Mouse (Mus musculus) heart, postnatal 14 days (tissue): ENCODE data around the gene Sec14l1. TPM values are rescaled to one million over a fixed set of nuclear protein-coding genes. Genes with fewer than 3 reads are reported as not detected.

Source experiments
- DNase-seq, 2 experiments: peaks; one replicate each; pipeline ENCODE4 v3.0.0; 2021 to 2022
- intact Hi-C: fragments of 180-260 bp; cut with DNase I; formaldehyde crosslinking; loops from one replicate; pipeline ENCODE4 v1.15.1; 2025
- total RNA-seq, 2 experiments: library from RNA; stranded (reverse); gene quantifications; 2 replicates each; pipeline ENCODE4 v1.2.3; 2021

Gene Sec14l1
- total RNA-seq, 2 experiments from 2014 or later: 89.1 to 92.0 TPM

DNA sequence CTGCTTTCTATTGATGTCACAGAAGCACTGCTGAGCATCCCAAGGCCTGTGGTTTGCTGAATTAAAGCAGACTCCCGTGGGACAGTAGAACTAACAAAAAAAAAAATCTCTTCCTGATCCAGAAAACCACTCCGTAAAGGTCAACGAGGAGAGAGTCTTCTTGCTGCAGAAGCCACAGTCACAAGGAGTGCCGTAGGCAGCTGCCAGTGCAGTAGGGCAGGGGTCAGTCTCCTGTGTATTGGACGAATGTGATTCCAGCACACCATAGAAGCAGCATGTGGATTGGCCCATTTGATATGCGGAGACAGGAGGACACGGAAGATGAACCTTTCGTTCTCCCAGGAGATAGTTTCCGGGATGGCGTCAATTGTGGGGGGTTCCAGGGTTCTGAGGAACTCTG lies 28.8 kb upstream of the Sec14l1 start:
- intact Hi-C loops: no loop called here
- no peak for DNase-seq

DNA sequence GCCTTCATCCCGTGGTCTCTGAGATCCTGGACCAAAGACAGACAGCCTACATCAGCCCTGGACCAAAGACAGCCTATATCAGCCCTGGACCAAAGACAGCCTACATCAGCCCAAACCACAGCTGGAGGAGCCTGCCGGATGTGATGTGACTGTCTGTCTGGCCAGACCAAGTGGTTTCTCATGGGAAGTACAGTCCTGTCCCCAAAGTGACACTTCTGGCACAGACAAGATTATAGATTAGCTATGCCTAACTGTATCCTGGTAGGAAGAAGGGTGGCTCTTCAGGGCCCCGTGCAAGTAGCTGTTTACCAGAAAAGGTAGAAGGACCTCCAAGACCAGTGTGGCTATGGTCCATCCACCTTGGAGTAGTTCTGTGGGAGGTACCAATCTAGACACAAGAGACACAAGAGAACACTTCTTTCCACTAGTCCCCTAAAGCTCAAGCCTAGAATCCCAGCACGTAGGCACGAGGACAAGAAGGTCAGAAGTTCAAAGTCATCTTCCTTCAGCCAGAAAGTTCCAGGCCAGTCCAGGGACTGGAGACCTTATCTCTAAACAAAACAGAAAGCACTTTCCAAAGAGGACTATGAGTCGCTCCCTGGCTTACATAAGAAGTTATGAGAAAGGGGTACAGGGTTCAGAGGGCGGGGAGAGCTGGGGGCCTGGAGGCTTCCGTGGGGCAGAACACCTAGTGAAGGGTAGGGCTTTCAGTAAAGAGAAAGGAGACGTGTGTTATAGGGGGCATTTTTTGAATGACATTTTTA lies 27.8 kb upstream of the Sec14l1 start:
- DNase-seq: peak in 1 of 2 experiments; percentile 57
- intact Hi-C loops: no loop called here

DNA sequence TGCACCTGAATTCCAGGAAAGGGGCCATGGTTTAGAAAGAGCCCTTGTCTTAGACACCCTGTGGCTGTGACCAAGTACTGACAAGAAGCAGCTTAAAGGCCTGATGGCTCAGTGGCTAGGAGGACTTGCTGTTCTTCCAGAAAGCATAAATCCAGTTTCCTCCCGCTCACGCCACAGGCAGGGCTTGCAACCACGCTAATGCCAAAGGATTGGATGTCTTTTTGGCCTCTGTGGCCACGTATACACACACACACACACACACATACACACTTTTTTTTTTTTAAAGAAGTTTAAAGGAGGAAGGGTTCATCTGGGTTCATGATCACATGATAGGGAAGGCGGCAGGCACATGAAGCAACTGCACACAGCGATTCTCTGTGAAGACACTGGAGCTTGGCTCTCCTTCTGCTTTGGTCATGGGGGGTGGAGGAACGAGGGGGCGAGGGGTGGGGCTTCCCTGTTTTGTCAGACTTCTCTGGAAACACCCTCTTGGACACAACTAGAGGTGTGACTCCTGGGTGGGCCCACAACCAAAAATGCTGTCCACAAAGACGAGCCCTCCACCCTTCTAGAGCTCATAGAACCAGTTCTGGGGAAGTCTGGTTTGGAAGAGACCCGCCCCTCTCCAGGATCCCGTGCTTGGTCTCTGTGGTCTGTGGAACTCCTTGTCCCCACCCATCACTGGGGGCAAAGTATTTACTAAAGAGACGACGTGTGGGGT lies 26.5 kb upstream of the Sec14l1 start:
- peak in 1 of 2 experiments; percentile 29 for DNase-seq
- intact Hi-C loops: no loop called here

DNA sequence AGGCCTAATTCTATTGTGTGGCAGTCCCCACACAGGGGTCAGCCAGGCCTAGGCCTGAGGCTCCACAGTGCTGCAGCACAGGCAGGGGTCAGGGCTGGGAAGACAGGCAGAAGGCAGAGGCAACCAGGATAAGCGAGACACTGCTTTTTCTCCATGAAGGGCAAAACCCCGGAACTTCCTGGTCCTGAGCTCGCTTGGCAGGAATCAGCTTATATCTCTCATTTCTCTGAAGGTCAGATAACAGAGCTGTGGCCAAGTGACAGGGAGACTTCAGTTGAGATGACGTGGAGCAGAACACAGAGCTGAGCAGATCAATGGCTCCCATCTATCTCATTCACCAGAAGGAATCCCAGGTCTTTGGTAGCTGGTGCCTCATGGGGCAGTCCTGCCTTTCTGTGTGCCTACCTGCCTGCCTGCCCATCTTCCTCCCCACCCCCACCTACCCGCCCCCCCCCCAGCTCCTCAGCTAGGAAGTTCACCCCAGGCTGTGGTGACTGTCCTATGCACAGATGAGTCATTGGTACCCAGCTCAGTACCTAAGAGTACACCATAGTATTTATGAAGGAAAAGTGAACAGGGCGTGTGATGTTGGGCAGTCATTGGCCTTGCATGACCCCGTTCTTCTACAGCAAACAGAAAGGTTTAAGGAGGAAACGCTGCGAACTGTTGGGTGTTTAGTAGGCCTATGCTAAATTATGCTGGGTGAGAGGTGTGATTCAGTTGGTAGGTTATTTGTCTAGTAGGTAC lies 25.1 kb upstream of the Sec14l1 start:
- intact Hi-C loops: no loop called here
- DNase-seq: peak in 1 of 2 experiments; percentile 16

DNA sequence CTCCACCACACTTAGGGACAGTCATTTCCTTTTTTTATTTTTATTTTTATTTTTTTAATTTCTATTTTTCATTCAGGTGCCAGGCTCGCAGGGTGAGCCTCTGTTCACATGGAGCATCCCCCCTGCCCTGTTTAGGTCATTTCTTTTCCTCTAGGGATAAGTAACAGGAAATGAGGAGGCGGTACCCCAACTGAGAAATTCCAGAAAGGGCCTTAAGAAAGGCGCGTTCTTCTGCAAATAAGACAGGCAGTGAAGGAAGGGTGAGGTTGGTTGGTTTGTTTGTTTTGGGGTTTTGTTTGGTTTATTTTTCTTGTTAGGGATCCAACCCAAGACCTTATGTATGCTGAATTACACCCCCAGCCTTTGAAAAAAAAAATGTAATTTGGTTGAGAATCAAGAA lies 23.6 kb upstream of the Sec14l1 start:
- intact Hi-C loops: no loop called here
- no peak for DNase-seq

DNA sequence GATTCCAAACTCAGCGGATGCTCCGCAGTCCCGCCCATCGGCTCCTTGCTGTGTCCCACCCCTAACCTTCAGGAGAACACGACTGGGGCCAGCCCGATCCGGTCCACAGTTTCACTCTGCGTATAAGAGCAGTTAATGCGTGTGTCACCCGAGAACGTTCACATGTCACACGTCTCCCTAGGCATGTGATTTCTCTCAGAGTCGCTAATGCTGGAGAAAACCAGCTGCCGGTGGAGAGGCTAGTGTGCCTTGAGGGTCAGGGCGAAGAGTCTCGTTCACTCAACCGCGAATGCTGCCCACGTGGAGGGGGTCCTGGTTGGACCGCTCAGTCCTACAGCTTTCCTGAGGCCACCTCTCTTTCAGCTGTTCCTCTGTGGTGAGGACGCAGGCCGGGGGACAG lies 23.1 kb upstream of the Sec14l1 start:
- intact Hi-C loops: no loop called here
- DNase-seq: peak; percentile 57 to 59

DNA sequence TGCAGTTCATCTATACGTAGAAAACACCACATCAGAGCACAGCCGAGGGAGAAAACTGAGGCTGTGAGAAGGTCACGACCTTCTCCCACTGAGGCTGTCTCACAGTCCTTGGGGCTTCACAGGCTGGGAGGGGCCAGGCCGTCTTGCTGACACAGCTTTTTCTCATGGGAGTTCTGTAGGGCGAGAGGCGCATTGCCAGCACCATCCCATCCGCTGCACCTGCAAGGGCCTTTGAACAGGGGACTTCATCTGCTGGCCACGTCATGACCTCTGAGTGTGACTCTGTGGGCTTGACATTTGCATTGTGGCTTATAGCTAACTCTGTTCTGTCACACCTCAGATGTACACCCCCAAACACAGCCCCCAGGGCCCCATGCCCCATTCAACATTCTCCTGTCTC lies 22.3 kb upstream of the Sec14l1 start:
- intact Hi-C loops: no loop called here
- peak in 1 of 2 experiments; percentile 39 for DNase-seq

DNA sequence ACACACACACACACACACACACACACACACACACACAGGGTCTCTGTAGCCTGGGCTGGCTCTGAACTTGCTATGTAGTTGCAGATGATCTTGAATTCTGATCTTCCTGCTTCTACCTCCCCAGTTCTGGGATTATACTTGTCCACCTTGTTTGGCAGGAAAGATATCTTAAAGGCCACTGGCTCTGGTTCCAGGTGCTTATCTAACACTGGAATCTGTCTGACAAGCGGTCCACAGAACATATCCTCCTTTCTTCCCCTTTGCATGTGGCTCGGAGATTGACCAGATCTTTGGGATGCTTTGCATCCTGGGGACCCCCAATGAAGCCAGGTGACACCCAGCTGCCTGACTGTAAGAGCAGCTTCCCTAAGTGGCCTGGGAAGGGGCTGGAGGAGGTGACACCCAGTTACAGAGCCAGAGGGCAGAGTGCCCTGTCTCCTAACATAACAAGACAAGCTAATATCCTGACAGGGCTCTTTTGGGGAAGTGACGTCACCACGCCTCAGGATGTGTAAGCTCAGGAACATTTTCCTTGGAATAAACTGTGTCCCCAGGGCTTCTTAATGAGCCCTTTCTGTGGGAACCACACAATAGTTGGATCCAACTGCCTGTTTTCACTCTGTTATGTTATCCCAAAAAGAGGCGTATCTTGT lies 20.9 kb upstream of the Sec14l1 start:
- peak; percentile 73 to 74 for DNase-seq
- intact Hi-C loops: no loop called here

DNA sequence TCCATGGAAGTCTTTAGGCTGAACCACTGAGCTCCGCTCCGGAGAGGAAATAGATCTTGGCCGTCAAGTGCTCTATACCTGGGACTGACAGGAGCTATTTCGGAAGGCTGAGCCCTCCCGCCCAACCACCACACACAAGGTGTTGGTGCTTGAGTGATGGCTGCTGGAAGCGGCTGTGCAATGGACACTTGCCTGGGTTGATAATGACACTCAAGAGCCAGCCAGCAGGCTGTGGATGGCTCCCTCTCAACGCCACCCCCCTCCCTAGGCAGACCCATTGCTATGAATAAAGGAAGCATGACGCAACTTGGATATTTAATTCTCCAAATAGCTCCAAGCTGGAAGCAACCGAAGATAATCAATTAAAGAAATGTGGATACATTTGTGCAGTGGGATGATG lies 20.3 kb upstream of the Sec14l1 start:
- DNase-seq: peak; percentile 62 to 68
- intact Hi-C loops: no loop called here

DNA sequence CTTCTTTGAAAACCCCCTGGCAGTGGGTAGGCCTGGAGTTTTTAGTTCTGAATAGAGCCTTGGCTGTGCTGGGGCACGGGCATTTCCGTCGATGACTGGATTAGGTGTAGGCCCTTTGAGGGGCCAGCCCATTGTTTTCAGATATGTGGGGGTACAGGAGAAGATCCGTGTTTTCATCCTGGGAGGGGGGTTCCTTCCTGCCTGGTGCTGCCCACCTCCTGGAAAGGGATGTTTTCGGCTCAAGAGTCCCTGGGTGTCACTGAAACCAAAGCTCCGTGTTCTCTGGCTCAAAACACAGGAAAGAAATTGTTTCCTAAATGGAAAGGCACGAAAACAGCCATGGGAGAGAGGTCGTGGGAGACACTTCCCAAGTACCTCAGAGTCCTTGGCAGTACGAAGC lies 17.9 kb upstream of the Sec14l1 start:
- DNase-seq: peak in 1 of 2 experiments; percentile 12
- intact Hi-C loops: no loop called here

DNA sequence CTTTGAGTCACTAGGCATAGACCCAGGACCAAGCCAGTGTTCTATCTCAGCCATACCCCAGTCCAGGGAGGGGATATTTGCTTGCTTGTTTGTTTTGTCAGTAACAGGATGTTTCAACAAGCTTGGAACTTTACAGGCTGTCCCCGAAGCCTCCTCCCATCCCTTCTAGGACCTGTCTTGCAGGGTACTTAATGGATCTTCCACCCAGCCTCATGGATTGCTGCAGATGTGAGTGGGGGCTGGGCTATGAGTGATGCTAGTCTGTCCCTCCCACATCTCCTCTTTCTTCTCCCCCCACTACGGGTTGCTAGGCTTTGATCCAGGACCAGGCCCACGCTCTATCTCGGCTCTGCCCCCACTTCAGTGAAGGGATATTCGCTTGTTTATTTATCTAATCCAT lies 16.8 kb upstream of the Sec14l1 start:
- DNase-seq: peak; percentile 39 to 45

DNA sequence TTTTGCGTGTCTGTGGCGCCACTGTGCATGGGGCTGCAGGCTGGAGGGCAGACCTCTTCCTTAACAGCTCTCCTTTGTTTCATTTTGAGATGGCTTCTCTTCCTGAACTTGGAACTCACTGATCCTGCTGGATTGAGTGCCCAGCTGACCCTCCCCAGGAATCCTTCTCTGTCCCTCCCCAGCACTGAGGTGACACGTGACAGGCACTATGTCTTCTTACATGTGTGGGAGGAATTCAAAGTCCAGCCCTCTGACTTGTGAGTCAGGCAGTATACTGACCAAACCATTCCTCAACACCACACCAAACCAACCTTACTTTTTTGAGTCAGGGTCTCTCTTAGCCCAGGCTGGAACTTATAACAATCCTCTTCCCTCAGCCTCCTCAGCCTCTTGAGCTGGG lies 16.2 kb upstream of the Sec14l1 start:
- intact Hi-C loops: no loop called here
- no peak for DNase-seq

More for the DNA sequence above, 16.8 kb upstream of the Sec14l1 start:
- intact Hi-C loops: no loop called here

DNA sequence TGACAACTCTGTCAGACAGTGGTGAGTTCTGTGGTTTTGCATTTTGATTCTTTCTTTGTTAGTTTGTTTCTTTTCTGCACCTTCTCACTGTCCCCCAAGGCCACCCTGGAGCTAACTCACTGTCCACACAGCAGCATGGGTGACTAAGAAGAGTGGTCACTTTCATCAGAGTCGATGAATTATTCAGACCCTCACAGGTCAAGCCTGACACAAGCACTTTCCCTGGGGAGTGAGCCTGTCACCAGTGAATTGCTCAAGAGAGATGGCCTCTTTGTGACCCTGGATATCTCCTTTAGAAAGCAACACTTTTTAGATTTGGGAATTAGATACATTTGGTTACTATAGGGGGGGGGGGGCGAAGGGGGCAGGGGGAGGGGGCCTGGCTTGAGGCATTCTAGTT lies 15.6 kb upstream of the Sec14l1 start:
- no peak for DNase-seq
- intact Hi-C loops: no loop called here

DNA sequence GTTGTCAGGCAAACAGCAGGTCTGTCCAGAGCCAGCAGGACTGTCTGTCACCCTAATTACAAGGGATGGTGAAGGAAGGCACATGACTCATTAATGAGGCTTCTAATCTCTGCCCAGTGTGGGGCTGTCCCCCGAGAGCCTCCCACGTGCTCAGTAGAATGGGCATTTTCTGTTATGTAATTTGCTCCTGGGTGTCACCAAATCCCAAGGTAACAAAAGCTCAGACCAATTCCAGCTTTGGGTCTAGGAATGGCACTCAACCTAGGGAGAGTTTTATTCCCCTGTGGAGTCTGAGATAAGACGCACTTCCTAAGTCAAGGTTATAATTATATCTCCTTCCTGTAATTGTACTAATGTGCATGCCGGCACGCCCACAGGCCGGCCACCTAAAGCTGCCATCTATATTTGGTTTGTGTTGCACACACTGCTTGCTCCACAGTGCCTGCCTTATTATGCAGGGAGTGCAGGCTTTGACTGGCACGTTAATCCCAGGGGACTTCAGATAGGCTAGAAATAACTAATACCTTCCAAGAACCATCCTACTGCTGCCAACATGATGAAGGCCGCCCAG lies 13.5 kb upstream of the Sec14l1 start:
- DNase-seq: peak; percentile 53 to 58
- intact Hi-C loops: no loop called here

DNA sequence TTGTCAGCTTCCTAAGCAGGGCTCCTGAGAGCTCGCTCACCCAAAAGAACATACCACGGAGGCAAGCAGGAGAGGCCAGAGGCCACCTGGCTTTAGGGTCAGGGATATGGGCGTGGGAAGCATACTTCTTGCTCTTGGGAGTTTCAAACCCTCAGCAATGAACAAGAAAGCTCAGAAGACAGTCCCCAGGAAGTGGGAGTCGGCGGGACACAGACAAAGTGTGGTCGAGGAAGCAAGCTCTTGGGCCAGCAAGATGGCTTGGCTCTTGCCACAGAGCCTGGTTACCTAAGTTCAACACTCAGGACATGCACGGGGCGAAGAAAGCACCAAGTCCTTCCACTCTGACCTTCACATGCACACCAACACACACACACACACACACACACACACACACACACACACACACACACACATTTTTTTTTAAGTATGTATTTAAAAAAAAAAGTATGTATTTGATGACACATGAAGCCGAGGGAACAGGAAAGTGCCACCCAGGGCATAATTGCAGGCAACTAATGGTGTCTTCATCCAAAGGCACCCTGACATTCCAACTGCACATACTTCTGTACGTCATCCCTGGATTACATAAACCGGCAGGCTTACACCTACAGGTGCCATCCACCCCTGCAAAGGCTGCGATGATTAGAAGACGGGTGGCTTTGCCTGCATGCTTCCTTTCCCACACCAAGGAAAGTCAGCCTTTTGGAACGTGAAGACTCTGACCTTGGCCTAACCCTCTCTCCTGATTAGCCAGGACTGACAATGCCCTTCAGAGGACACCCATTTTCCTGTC lies 12.8 kb upstream of the Sec14l1 start:
- intact Hi-C loops: loop anchor here (1.0 kb wide), 1 partner anchor 12 kb away; no protein-coding TSS in a partner anchor
- no peak for DNase-seq

DNA sequence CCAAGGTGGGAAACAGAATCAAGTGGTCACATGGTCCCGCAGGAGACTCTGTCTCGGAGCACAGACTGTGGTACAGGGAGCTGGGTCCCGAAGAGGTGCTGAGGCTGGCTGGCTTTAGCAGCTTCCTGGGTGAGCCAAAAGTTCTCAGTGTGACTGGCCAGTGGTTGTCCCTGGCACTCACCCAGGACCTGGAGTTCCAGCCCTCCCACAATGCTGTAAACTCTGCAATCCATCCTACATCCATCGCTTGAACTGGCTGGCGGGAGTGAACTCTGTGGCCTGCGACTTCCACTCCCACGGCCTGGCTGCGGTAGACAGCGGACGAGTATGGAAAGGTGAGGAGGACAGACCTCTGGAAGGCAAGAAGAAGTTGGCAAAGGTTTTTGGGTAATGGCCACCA lies 11.4 kb upstream of the Sec14l1 start:
- intact Hi-C loops: no loop called here
- DNase-seq: peak; percentile 69 to 80

DNA sequence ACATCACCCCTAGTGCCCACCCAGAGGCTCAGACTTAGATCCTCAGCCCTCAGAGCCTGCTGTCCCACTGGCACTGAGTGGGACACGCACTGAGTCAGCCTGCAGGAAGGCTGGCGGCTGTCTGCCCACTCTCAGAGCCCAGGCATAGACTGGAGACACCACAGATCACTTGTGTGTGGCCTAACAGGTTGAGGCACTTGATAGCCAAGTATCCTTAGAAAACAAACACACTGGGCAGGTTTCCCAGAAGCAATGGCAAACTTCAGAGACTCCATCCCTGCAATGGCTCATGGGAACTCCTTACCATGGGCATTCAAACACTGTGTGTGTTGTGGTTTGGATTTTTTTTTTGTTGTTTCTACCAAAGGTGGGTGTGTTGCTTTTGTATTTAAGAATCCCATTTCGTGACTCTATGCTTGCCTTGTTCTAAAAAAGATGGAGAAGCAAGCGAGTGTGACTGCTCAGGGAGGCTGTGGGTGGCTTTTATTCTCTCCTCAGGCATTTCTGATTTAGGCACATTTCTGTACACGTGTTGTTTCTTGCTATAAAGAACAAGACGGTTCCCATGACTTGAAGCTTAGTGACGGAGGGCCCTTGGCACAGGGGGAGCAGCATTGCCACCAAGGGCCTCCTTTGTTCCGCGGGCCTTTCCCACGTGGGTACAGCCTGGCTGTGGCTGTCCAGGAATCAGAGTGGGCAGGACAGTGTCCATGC lies 10.8 kb upstream of the Sec14l1 start:
- intact Hi-C loops: no loop called here
- DNase-seq: peak in 1 of 2 experiments; percentile 9

DNA sequence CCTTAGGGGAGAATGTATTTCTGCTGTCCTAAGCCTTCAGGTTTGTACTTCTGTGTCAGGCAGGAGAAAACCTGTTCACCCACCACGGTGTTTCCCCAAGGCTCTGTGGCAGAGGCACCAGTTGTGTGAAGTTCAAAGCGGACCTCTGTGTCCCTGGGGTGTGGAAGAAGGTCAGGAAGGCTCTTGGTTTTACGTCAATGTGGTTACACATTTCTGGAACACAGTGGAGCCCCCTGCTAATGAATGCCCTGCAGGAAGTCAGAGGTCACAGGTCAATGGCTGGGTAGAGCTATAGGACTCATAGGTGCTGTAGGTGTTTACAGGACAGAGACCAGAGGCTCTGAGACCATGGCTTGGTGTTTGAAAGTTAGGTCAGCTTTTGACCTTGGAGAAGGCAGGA lies 9.7 kb upstream of the Sec14l1 start:
- no peak for DNase-seq
- intact Hi-C loops: no loop called here

DNA sequence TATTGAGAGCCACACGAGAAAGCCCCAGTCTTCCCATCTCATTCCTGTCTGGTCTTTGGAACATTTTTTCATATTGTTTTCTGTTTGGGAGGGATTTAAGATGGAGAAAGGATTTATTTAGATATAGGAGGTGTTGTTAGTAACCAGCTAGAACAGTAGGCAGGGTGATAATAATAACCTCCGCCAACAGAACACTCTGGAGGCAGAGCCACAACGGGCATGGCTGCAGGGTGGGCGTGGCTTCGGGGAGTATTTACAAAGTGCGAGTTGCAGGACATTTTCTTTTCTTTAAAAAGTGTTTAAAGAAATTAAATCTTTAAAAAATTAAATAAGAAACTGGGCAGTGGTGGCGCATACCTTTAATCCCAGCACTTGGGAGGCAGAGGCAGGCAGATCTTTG lies 9.1 kb upstream of the Sec14l1 start:
- intact Hi-C loops: no loop called here
- DNase-seq: no peak
